ENCODE assay signal across 9 mouse cellular contexts in genomic region chr6:87099671-87100296, GRCm38 (mm10). TPM values are rescaled to one million over a fixed set of nuclear protein-coding genes. Genes with fewer than 3 reads are reported as not detected.
DNase-seq lines count a peak whose midpoint lies in the region; ATAC-seq and TF ChIP-seq lines count a peak whose summit lies in the region.
"Had no signal": no experiment of that assay in that cellular context is flagged by ENCODE, and none has a peak within 500 bp of the region (broad histone marks: within the 10 kb centered on the region; RNA-seq: fewer than 3 reads in every experiment).

No protein-coding gene starts in this region.

- no peak overlapping the region for H3K9ac ChIP-seq in forebrain, embryonic 14.5 days (ENCODE audit: low read length)
- no peak overlapping the region for H3K9ac ChIP-seq in forebrain, embryonic 12.5 days
- H3K9ac ChIP-seq in lung, embryonic 14.5 days = no peak overlapping the region
- H3K9ac ChIP-seq in forebrain, embryonic 15.5 days (replicated peaks) = no peak overlapping the region

- no peak for TF ChIP-seq CTCF in lung, embryonic 14.5 days (IDR thresholded peaks at IDR 0.05; ENCODE audit: low read depth)

- DNase-seq in forebrain, embryonic 14.5 days (ENCODE audit: low spot score) = peak; percentile 61
- DNase-seq in testis, postnatal 10 days (ENCODE audit: low spot score) = peak; percentile 41
- no peak for DNase-seq in testis, postnatal 14 days (ENCODE audit: low spot score)
- DNase-seq in lung, embryonic 14.5 days = peak; percentile 90
- DNase-seq in thymus, postnatal 0 days (ENCODE audit: low spot score) = no peak
- DNase-seq in kidney, adult 11 months = no peak
- DNase-seq: gastrocnemius, postnatal 36 days had no signal

- H3K36me3 ChIP-seq in forebrain, embryonic 14.5 days (ENCODE audit: control insufficient read depth, insufficient read depth, low read length) = no peaks in the 10 kb centered on the region
- H3K36me3 ChIP-seq in forebrain, embryonic 12.5 days (replicated peaks) = no peaks in the 10 kb centered on the region
- no peaks in the 10 kb centered on the region for H3K36me3 ChIP-seq in lung, embryonic 14.5 days (ENCODE audit: insufficient read depth)
- no peaks in the 10 kb centered on the region for H3K36me3 ChIP-seq in forebrain, embryonic 15.5 days

- H3K4me2 ChIP-seq in forebrain, embryonic 14.5 days (ENCODE audit: low read length) = no peak overlapping the region
- H3K4me2 ChIP-seq in forebrain, embryonic 12.5 days = no peak overlapping the region
- H3K4me2 ChIP-seq in lung, embryonic 14.5 days = no peak overlapping the region
- no peak overlapping the region for H3K4me2 ChIP-seq in forebrain, embryonic 15.5 days (replicated peaks)

- ATAC-seq in forebrain, embryonic 14.5 days = peak; percentile 11; the same call in 1 of the 2 replicates
- ATAC-seq in forebrain, embryonic 12.5 days (ENCODE audit: low FRiP score) = no peak
- ATAC-seq in lung, embryonic 14.5 days (ENCODE audit: insufficient read depth) = no peak
- no peak for ATAC-seq in forebrain, embryonic 15.5 days (replicated peaks)

- no peak overlapping the region for H3K4me3 ChIP-seq in forebrain, embryonic 14.5 days (ENCODE audit: low read depth, low read length)
- no peak overlapping the region for H3K4me3 ChIP-seq in forebrain, embryonic 12.5 days (replicated peaks)
- no peak overlapping the region for H3K4me3 ChIP-seq in lung, embryonic 14.5 days (ENCODE audit: low read depth, low read length)
- no peak overlapping the region for H3K4me3 ChIP-seq in forebrain, embryonic 15.5 days

- no peaks in the 10 kb centered on the region for H3K27me3 ChIP-seq in forebrain, embryonic 14.5 days (replicated peaks; ENCODE audit: control insufficient read depth, insufficient read depth, low read length)
- H3K27me3 ChIP-seq in forebrain, embryonic 12.5 days = no peaks in the 10 kb centered on the region
- H3K27me3 ChIP-seq in lung, embryonic 14.5 days (ENCODE audit: insufficient read depth, low read length) = no peaks in the 10 kb centered on the region
- no peaks in the 10 kb centered on the region for H3K27me3 ChIP-seq in forebrain, embryonic 15.5 days

- H3K27ac ChIP-seq in forebrain, embryonic 14.5 days (ENCODE audit: low read depth, low read length) = no peak overlapping the region
- H3K27ac ChIP-seq in forebrain, embryonic 12.5 days = no peak overlapping the region
- peak overlapping the region; percentile 61; the same call in 1 of the 2 replicates for H3K27ac ChIP-seq in lung, embryonic 14.5 days (ENCODE audit: low read depth)
- no peak overlapping the region for H3K27ac ChIP-seq in forebrain, embryonic 15.5 days (replicated peaks)

- H3K4me1 ChIP-seq in forebrain, embryonic 14.5 days (ENCODE audit: control insufficient read depth, insufficient read depth, low read length) = 0 out of 2 replicates have a peak, but pooled peaks cover 3% of the 10 kb centered on the region
- peaks cover 12% of the 10 kb centered on the region for H3K4me1 ChIP-seq in forebrain, embryonic 12.5 days
- peaks cover 9% of the 10 kb centered on the region; the same call in 1 of the 2 replicates for H3K4me1 ChIP-seq in lung, embryonic 14.5 days (ENCODE audit: insufficient read depth)
- peaks cover 19% of the 10 kb centered on the region for H3K4me1 ChIP-seq in forebrain, embryonic 15.5 days

- no peaks in the 10 kb centered on the region for H3K9me3 ChIP-seq in forebrain, embryonic 14.5 days (replicated peaks; ENCODE audit: control insufficient read depth, low read length)
- no peaks in the 10 kb centered on the region for H3K9me3 ChIP-seq in forebrain, embryonic 12.5 days
- H3K9me3 ChIP-seq in lung, embryonic 14.5 days (ENCODE audit: low read depth, low read length) = no peaks in the 10 kb centered on the region
- no peaks in the 10 kb centered on the region for H3K9me3 ChIP-seq in forebrain, embryonic 15.5 days

- WGBS in forebrain, embryonic 14.5 days = 53% methylated on average over 7 of the region's 7 CpGs
- WGBS in forebrain, embryonic 12.5 days = 58% methylated on average over 7 of the region's 7 CpGs
- WGBS in lung, embryonic 14.5 days = 34% methylated on average over 7 of the region's 7 CpGs
- 42% methylated on average over 7 of the region's 7 CpGs for WGBS in forebrain, embryonic 15.5 days

RNA-seq across cellular contexts. Expression of gene D6Ertd527e, which starts 4.8 kb away (rescaled TPM):
- not detected in 2 replicates for polyA plus RNA-seq in forebrain, embryonic 14.5 days (2014; fragmentation: Nextera tagmentation; extraction: Ambion mirVana)
- polyA plus RNA-seq in forebrain, embryonic 12.5 days (2016; fragmentation: Nextera tagmentation; extraction: Ambion mirVana) = 0.19 TPM in 1 of 2 replicates, not detected in the other
- 0.53 and 0.69 TPM in 2 replicates for polyA plus RNA-seq in lung, embryonic 14.5 days (2014; fragmentation: Nextera tagmentation; extraction: Ambion mirVana)
- polyA plus RNA-seq in thymus, postnatal 0 days (2015; fragmentation: Nextera tagmentation; extraction: Ambion mirVana) = 0.18 and 0.25 TPM in 2 replicates
- not detected in 2 replicates for polyA plus RNA-seq in forebrain, embryonic 15.5 days (2015; fragmentation: Nextera tagmentation; extraction: Ambion mirVana)

RNA-seq across cellular contexts. Expression of gene Gfpt1, which starts 57.1 kb away (rescaled TPM):
- 18.2 and 21.3 TPM in 2 replicates for polyA plus RNA-seq in forebrain, embryonic 14.5 days (2014; fragmentation: Nextera tagmentation; extraction: Ambion mirVana)
- polyA plus RNA-seq in forebrain, embryonic 12.5 days (2016; fragmentation: Nextera tagmentation; extraction: Ambion mirVana) = 18.7 and 20.3 TPM in 2 replicates
- 22.1 and 25.7 TPM in 2 replicates for polyA plus RNA-seq in lung, embryonic 14.5 days (2014; fragmentation: Nextera tagmentation; extraction: Ambion mirVana)
- polyA plus RNA-seq in thymus, postnatal 0 days (2015; fragmentation: Nextera tagmentation; extraction: Ambion mirVana) = 10.8 and 11.3 TPM in 2 replicates
- polyA plus RNA-seq in forebrain, embryonic 15.5 days (2015; fragmentation: Nextera tagmentation; extraction: Ambion mirVana) = 18.6 and 19.6 TPM in 2 replicates

Comparison
In these comparisons a context has a peak if more than half of its experiments do, and no peak if none do; other contexts are left out.
1. DNase-seq: peak in forebrain, embryonic 14.5 days (single experiment), testis, postnatal 10 days (single experiment) and lung, embryonic 14.5 days (single experiment); none in testis, postnatal 14 days (single experiment), thymus, postnatal 0 days (single experiment) and kidney, adult 11 months (single experiment).